Mouse (Mus musculus): ENCODE data around the gene Smo. TPM values are rescaled to one million over a fixed set of nuclear protein-coding genes. Genes with fewer than 3 reads are reported as not detected.

The Smo gene
- polyA plus RNA-seq, 1 experiment, result 5.3 TPM

GRCm38 (mm10) chr6:29770672-29771321 lies 35.5 kb downstream of the Smo start:
- peaks cover 18% of the 10 kb centered on the region for H3K4me1 ChIP-seq
- peaks cover 13% of the 10 kb centered on the region for H3K27me3 ChIP-seq (replicated peaks)
- TF ChIP-seq FLI1 (IDR thresholded peaks at IDR 0.05; ENCODE audit: low read length), result no peak
- no peak for TF ChIP-seq GATA1 (IDR thresholded peaks at IDR 0.05; ENCODE audit: borderline replicate concordance, low read length)
- no peak overlapping the region for H3K4me3 ChIP-seq (replicated peaks)
- no peaks in the 10 kb centered on the region for H3K9me3 ChIP-seq
- H3K36me3 ChIP-seq (replicated peaks; ENCODE audit: low read length), result no peaks in the 10 kb centered on the region

GRCm38 (mm10) chr6:29772236-29772635 lies 36.9 kb downstream of the Smo start:
- TF ChIP-seq FLI1 (IDR thresholded peaks at IDR 0.05; ENCODE audit: low read length) (no peak), GATA1 (IDR thresholded peaks at IDR 0.05; ENCODE audit: borderline replicate concordance, low read length) (no peak)
- H3K4me1 ChIP-seq, result peaks cover 23% of the 10 kb centered on the region
- peaks cover 13% of the 10 kb centered on the region for H3K27me3 ChIP-seq (replicated peaks)
- no peaks in the 10 kb centered on the region for H3K36me3 ChIP-seq (replicated peaks; ENCODE audit: low read length)
- H3K4me3 ChIP-seq (replicated peaks), result no peak overlapping the region
- H3K9me3 ChIP-seq, result no peaks in the 10 kb centered on the region

- Histone ChIP-seq H3K4me3 (replicated peaks) (no peak overlapping the region), H3K4me1 (peaks cover 13% of the 10 kb centered on the region), H3K27me3 (replicated peaks) (peaks cover 7% of the 10 kb centered on the region), H3K9me3 (no peaks in the 10 kb centered on the region), H3K36me3 (replicated peaks; ENCODE audit: low read length) (no peaks in the 10 kb centered on the region)
- TF ChIP-seq GATA1 (IDR thresholded peaks at IDR 0.05; ENCODE audit: borderline replicate concordance, low read length), result no peak
- no peak for TF ChIP-seq FLI1 (IDR thresholded peaks at IDR 0.05; ENCODE audit: low read length)
Observed at GRCm38 (mm10) chr6:29774161-29774560, 38.9 kb downstream of the Smo start.

- Histone ChIP-seq H3K27me3 (replicated peaks) (peaks cover 3% of the 10 kb centered on the region), H3K9me3 (no peaks in the 10 kb centered on the region), H3K4me1 (peaks cover 11% of the 10 kb centered on the region), H3K36me3 (replicated peaks; ENCODE audit: low read length) (no peaks in the 10 kb centered on the region), H3K4me3 (replicated peaks) (no peak overlapping the region)
- no peak for TF ChIP-seq GATA1 (IDR thresholded peaks at IDR 0.05; ENCODE audit: borderline replicate concordance, low read length)
- TF ChIP-seq FLI1 (IDR thresholded peaks at IDR 0.05; ENCODE audit: low read length), result no peak
Observed at GRCm38 (mm10) chr6:29775609-29776008, 40.3 kb downstream of the Smo start.

- H3K9me3 ChIP-seq, result no peaks in the 10 kb centered on the region
- no peaks in the 10 kb centered on the region for H3K27me3 ChIP-seq (replicated peaks)
- H3K4me1 ChIP-seq, result peaks cover 11% of the 10 kb centered on the region
- H3K4me3 ChIP-seq (replicated peaks), result no peak overlapping the region
- TF ChIP-seq FLI1 (IDR thresholded peaks at IDR 0.05; ENCODE audit: low read length), result no peak
- no peak for TF ChIP-seq GATA1 (IDR thresholded peaks at IDR 0.05; ENCODE audit: borderline replicate concordance, low read length)
- H3K36me3 ChIP-seq (replicated peaks; ENCODE audit: low read length), result no peaks in the 10 kb centered on the region
Observed at GRCm38 (mm10) chr6:29776542-29777237, 41.4 kb downstream of the Smo start.

GRCm38 (mm10) chr6:29777238-29777555 lies 41.9 kb downstream of the Smo start:
- no peaks in the 10 kb centered on the region for H3K36me3 ChIP-seq (replicated peaks; ENCODE audit: low read length)
- no peaks in the 10 kb centered on the region for H3K9me3 ChIP-seq
- TF ChIP-seq FLI1 (IDR thresholded peaks at IDR 0.05; ENCODE audit: low read length) (no peak), GATA1 (IDR thresholded peaks at IDR 0.05; ENCODE audit: borderline replicate concordance, low read length) (no peak)
- no peak overlapping the region for H3K4me3 ChIP-seq (replicated peaks)
- H3K27me3 ChIP-seq (replicated peaks), result no peaks in the 10 kb centered on the region
- H3K4me1 ChIP-seq, result peaks cover 11% of the 10 kb centered on the region

- Histone ChIP-seq H3K36me3 (replicated peaks; ENCODE audit: low read length) (no peaks in the 10 kb centered on the region), H3K9me3 (no peaks in the 10 kb centered on the region), H3K4me1 (peaks cover 11% of the 10 kb centered on the region)
Observed at GRCm38 (mm10) chr6:29780082-29780481, 44.8 kb downstream of the Smo start.

GRCm38 (mm10) chr6:29780571-29780970 lies 45.3 kb downstream of the Smo start:
- Histone ChIP-seq H3K4me1 (peaks cover 10% of the 10 kb centered on the region), H3K27me3 (replicated peaks) (no peaks in the 10 kb centered on the region), H3K9me3 (no peaks in the 10 kb centered on the region), H3K4me3 (replicated peaks) (no peak overlapping the region), H3K36me3 (replicated peaks; ENCODE audit: low read length) (no peaks in the 10 kb centered on the region)
- TF ChIP-seq GATA1 (IDR thresholded peaks at IDR 0.05; ENCODE audit: borderline replicate concordance, low read length) (no peak), FLI1 (IDR thresholded peaks at IDR 0.05; ENCODE audit: low read length) (no peak)

More at GRCm38 (mm10) chr6:29780082-29780481, 44.8 kb downstream of the Smo start:
- Histone ChIP-seq H3K27me3 (replicated peaks) (no peaks in the 10 kb centered on the region), H3K4me3 (replicated peaks) (no peak overlapping the region)
- TF ChIP-seq FLI1 (IDR thresholded peaks at IDR 0.05; ENCODE audit: low read length), result no peak
- TF ChIP-seq GATA1 (IDR thresholded peaks at IDR 0.05; ENCODE audit: borderline replicate concordance, low read length), result no peak

- H3K4me1 ChIP-seq, result 0 out of 2 replicates have a peak, but pooled peaks cover under 1% of the 10 kb centered on the region
- H3K27me3 ChIP-seq (replicated peaks), result no peaks in the 10 kb centered on the region
- no peak for TF ChIP-seq GATA1 (IDR thresholded peaks at IDR 0.05; ENCODE audit: borderline replicate concordance, low read length)
- no peak for TF ChIP-seq FLI1 (IDR thresholded peaks at IDR 0.05; ENCODE audit: low read length)
- H3K4me3 ChIP-seq (replicated peaks), result no peak overlapping the region
- no peaks in the 10 kb centered on the region for H3K9me3 ChIP-seq
- no peaks in the 10 kb centered on the region for H3K36me3 ChIP-seq (replicated peaks; ENCODE audit: low read length)
Observed at GRCm38 (mm10) chr6:29782239-29782638, 46.9 kb downstream of the Smo start.

- H3K9me3 ChIP-seq, result no peaks in the 10 kb centered on the region
- H3K4me1 ChIP-seq, result peaks cover 2% of the 10 kb centered on the region; the same call in 1 of the 2 replicates
- H3K27me3 ChIP-seq (replicated peaks), result no peaks in the 10 kb centered on the region
- no peak overlapping the region for H3K4me3 ChIP-seq (replicated peaks)
- TF ChIP-seq GATA1 (IDR thresholded peaks at IDR 0.05; ENCODE audit: borderline replicate concordance, low read length) (no peak), FLI1 (IDR thresholded peaks at IDR 0.05; ENCODE audit: low read length) (no peak)
- H3K36me3 ChIP-seq (replicated peaks; ENCODE audit: low read length), result no peaks in the 10 kb centered on the region
Observed at GRCm38 (mm10) chr6:29783960-29784359, 48.7 kb downstream of the Smo start.
